Mouse (Mus musculus): ENCODE measurements around the gene Ficd. TPM values are rescaled to one million over a fixed set of nuclear protein-coding genes. Genes with fewer than 3 reads are reported as not detected.

The Ficd gene
- 5.2 and 5.7 TPM in 2 replicates for polyA plus RNA-seq (2012; rRNA removed)

GRCm38 (mm10) chr5:113735345-113736112 lies at the start of gene Ficd:
Ficd (plus strand) TSS chr5:113735803.

GRCm38 (mm10) chr5:113724446-113724845 lies 11.2 kb upstream of the Ficd start, which contains the start of gene 1700069L16Rik:
1700069L16Rik (minus strand) TSS chr5:113724772.

DNA sequence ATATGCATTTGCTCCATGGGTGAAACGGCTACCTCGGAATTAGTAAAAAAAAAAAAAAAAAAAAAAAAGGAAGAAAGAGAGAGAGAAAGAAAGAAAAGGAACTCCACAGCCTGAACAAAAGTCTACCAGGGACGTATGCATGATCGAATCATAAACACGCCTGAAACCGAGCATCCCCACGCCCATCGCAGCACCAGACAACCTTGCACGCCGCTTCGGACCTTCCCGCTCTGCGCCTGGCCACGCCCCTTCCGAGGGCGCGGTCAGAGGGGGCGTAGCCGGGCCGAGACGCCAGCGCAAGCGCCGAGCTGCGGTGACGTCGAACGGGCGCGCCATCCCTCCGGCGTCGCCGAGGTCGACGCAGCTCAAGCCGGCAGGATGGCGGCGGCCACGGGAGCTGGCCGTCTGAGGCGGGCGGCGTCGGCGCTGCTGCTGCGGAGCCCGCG lies 36.9 kb downstream of the Ficd start, which contains the start of the genes Sart3 and Iscu:
Sart3 (minus strand) TSS at position 61 of the 446 bp plus-strand sequence.
Iscu (plus strand) TSS at position 299 of the 446 bp plus-strand sequence.

Other genes with a start within 250 kb of the Ficd start
- 14.5 and 15.7 TPM in 2 replicates for gene Wscd2, start 245.5 kb upstream of the Ficd start, polyA plus RNA-seq (2012; rRNA removed)
- 1.1 and 1.7 TPM in 2 replicates for gene Cmklr1, start 85.4 kb upstream of the Ficd start, polyA plus RNA-seq (2012; rRNA removed)
- not detected in 2 replicates for gene 1700069L16Rik, start 11.0 kb upstream of the Ficd start, polyA plus RNA-seq (2012; rRNA removed)
- 44.7 and 46.1 TPM in 2 replicates for gene Sart3, start 36.7 kb downstream of the Ficd start, polyA plus RNA-seq (2012; rRNA removed)
- gene Iscu, start 36.9 kb downstream of the Ficd start, polyA plus RNA-seq (2012; rRNA removed), result 84.9 and 87.2 TPM in 2 replicates
- gene Tmem119, start 64.7 kb downstream of the Ficd start, polyA plus RNA-seq (2012; rRNA removed), result 2.3 and 6.3 TPM in 2 replicates
- 1.2 and 1.3 TPM in 2 replicates for gene Selplg, start 96.8 kb downstream of the Ficd start, polyA plus RNA-seq (2012; rRNA removed)
- 133 and 152 TPM in 2 replicates for gene Coro1c, start 173.0 kb downstream of the Ficd start, polyA plus RNA-seq (2012; rRNA removed)

All from central nervous system, embryonic 18 days (tissue).